Mouse (Mus musculus): Measurements from ENCODE around the gene Lpcat2b. TPM values are rescaled to one million over a fixed set of nuclear protein-coding genes. Genes with fewer than 3 reads are reported as not detected.

Gene Lpcat2b
- polyA plus RNA-seq, 1 experiment from 2014 or later, result not detected

DNA sequence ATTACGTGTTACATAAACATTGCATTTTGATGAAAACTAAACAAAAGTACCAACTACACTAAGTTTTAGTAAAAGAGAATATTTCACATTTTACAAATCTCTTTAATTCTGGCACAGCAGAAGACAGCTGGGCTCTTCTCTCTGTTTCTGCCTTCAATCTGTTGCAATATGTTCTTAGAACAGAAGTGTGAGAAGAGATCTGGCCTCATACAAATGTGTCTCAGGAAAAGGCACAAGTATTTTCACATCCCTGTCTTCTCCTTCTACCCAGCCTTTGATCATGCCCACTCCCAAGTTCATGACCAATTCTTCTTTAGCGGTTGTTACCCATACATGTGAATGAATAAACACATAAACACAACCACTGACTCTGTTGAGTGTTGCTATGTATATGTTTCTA, 16.3 kb upstream of the Lpcat2b start:
- WGBS, result 74% methylated on average over 2 of the region's 2 CpGs
- Histone ChIP-seq H3K36me3 (ENCODE audit: control insufficient read depth, insufficient read depth) (no peaks in the 10 kb centered on the region), H3K4me2 (replicated peaks; ENCODE audit: low read depth) (no peak overlapping the region), H3K27me3 (replicated peaks; ENCODE audit: control insufficient read depth, insufficient read depth, low read length) (no peaks in the 10 kb centered on the region), H3K4me3 (ENCODE audit: low read depth, low read length) (no peak overlapping the region), H3K9ac (ENCODE audit: low read depth, low read length) (no peak overlapping the region), H3K27ac (ENCODE audit: low read depth, low read length) (no peak overlapping the region), H3K9me3 (ENCODE audit: control insufficient read depth) (no peaks in the 10 kb centered on the region), H3K4me1 (replicated peaks; ENCODE audit: control insufficient read depth, insufficient read depth, low read length) (no peaks in the 10 kb centered on the region)
- TF ChIP-seq CTCF (IDR thresholded peaks at IDR 0.05; ENCODE audit: low read depth), result no peak
- ATAC-seq, result no peak

DNA sequence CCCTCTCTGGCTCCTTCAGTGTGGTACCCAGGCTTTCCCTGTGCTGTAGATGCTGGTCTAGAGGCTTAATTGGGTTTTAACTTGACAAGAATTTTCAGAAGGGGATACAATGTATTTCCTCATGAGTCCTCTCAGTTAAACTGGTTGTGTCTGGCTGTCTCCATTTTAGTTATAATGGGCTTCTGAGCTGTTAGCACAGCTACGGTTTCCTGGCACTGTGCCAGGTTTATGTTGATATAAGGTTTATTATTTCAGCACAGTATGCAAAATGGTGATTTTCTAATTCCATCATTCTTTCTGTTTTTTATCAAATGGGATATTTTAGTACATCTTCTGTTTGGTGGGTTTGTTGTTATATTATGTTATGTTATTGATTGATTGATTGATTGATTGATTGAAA, 9.7 kb upstream of the Lpcat2b start:
- H3K4me2 ChIP-seq (replicated peaks; ENCODE audit: low read depth), result no peak overlapping the region
- no peak for ATAC-seq
- WGBS, result 3% methylated on average over 1 of the region's 1 CpGs

DNA sequence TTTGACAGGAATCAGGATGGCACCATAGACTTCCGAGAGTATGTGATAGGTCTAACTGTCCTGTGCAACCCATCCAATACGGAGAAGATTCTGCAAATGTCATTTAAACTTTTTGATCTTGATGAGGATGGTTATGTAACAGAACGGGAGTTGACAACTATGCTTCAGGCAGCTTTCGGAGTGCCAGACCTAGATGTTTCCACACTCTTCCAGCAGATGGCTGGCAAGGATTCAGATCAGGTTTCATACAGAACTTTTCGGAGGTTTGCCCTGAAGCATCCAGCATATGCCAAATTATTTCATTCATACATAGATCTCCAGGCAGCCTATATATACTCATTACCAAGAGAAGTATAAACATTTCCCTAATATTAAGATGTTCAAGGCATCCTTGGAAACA, 2.7 kb downstream of the Lpcat2b start:
- 86% methylated on average over 5 of the region's 5 CpGs for WGBS
- no peak for ATAC-seq

More for the DNA sequence above, 9.7 kb upstream of the Lpcat2b start:
- H3K9me3 ChIP-seq (ENCODE audit: control insufficient read depth), result no peaks in the 10 kb centered on the region
- no peaks in the 10 kb centered on the region for H3K4me1 ChIP-seq (replicated peaks; ENCODE audit: control insufficient read depth, insufficient read depth, low read length)
- H3K9ac ChIP-seq (ENCODE audit: low read depth, low read length), result no peak overlapping the region
- no peak overlapping the region for H3K4me3 ChIP-seq (ENCODE audit: low read depth, low read length)
- TF ChIP-seq CTCF (IDR thresholded peaks at IDR 0.05; ENCODE audit: low read depth), result no peak
- H3K27ac ChIP-seq (ENCODE audit: low read depth, low read length), result no peak overlapping the region
- H3K27me3 ChIP-seq (replicated peaks; ENCODE audit: control insufficient read depth, insufficient read depth, low read length), result no peaks in the 10 kb centered on the region
- no peaks in the 10 kb centered on the region for H3K36me3 ChIP-seq (ENCODE audit: control insufficient read depth, insufficient read depth)

DNA sequence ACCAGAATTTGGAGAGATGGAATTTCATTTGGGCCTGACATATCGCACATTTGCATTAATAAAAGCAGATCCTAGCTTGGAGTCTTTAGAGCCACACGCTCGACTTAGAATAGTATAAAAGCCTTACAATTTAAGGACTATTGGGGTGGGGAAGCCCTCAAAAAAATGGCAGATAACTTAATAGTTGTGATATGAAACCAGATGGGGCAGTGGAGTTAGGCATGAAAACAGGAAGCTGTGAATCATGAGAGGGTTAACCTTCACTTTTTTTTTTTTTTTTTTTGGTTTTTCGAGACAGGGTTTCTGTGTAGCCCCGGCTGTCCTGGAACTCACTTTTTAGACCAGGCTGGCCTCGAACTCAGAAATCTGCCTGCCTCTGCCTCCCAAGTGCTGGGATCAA, 4.8 kb downstream of the Lpcat2b start:
- Histone ChIP-seq H3K4me1 (replicated peaks; ENCODE audit: control insufficient read depth, insufficient read depth, low read length) (no peaks in the 10 kb centered on the region), H3K27me3 (replicated peaks; ENCODE audit: control insufficient read depth, insufficient read depth, low read length) (no peaks in the 10 kb centered on the region), H3K27ac (ENCODE audit: low read depth, low read length) (no peak overlapping the region), H3K36me3 (ENCODE audit: control insufficient read depth, insufficient read depth) (no peaks in the 10 kb centered on the region), H3K9me3 (ENCODE audit: control insufficient read depth) (no peaks in the 10 kb centered on the region), H3K4me3 (ENCODE audit: low read depth, low read length) (no peak overlapping the region), H3K4me2 (replicated peaks; ENCODE audit: low read depth) (no peak overlapping the region), H3K9ac (ENCODE audit: low read depth, low read length) (no peak overlapping the region)
- no peak for TF ChIP-seq CTCF (IDR thresholded peaks at IDR 0.05; ENCODE audit: low read depth)
- no peak for ATAC-seq
- 81% methylated on average over 6 of the region's 6 CpGs for WGBS

More for the DNA sequence above, 2.7 kb downstream of the Lpcat2b start:
- no peaks in the 10 kb centered on the region for H3K36me3 ChIP-seq (ENCODE audit: control insufficient read depth, insufficient read depth)
- no peaks in the 10 kb centered on the region for H3K27me3 ChIP-seq (replicated peaks; ENCODE audit: control insufficient read depth, insufficient read depth, low read length)
- H3K4me1 ChIP-seq (replicated peaks; ENCODE audit: control insufficient read depth, insufficient read depth, low read length), result no peaks in the 10 kb centered on the region
- no peak overlapping the region for H3K9ac ChIP-seq (ENCODE audit: low read depth, low read length)
- H3K9me3 ChIP-seq (ENCODE audit: control insufficient read depth), result no peaks in the 10 kb centered on the region
- TF ChIP-seq CTCF (IDR thresholded peaks at IDR 0.05; ENCODE audit: low read depth), result no peak
- no peak overlapping the region for H3K4me2 ChIP-seq (replicated peaks; ENCODE audit: low read depth)
- no peak overlapping the region for H3K27ac ChIP-seq (ENCODE audit: low read depth, low read length)
- H3K4me3 ChIP-seq (ENCODE audit: low read depth, low read length), result no peak overlapping the region

DNA sequence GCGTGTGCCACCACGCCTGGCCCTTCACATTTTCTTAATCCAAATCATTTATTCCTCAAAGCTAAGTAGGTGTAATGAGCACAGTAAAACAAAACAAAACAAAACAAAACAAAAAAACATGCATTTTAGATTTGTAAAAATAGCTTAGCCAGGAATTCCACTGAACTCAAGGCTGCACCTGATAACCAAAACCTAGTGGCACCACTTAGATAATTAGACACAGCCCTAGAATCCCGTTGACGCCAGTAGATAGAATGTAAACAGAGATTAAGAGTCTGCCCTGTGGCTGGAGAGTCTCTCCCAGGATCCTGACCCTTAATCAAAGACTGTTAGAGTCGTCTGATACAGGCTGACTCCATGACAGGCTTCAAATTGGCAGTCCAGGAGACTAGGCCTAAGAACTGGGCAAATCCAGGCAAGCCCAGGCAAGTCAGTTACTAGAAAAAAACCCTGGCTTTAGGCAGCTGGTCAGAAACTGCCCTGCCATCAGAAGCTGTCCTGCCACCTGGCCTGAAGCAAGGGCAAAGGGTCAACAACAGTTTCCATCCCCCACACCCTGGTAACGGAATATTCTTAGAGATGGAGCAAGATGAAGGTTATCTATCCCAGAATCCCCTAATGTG, 5.3 kb downstream of the Lpcat2b start:
- no peak for ATAC-seq

DNA sequence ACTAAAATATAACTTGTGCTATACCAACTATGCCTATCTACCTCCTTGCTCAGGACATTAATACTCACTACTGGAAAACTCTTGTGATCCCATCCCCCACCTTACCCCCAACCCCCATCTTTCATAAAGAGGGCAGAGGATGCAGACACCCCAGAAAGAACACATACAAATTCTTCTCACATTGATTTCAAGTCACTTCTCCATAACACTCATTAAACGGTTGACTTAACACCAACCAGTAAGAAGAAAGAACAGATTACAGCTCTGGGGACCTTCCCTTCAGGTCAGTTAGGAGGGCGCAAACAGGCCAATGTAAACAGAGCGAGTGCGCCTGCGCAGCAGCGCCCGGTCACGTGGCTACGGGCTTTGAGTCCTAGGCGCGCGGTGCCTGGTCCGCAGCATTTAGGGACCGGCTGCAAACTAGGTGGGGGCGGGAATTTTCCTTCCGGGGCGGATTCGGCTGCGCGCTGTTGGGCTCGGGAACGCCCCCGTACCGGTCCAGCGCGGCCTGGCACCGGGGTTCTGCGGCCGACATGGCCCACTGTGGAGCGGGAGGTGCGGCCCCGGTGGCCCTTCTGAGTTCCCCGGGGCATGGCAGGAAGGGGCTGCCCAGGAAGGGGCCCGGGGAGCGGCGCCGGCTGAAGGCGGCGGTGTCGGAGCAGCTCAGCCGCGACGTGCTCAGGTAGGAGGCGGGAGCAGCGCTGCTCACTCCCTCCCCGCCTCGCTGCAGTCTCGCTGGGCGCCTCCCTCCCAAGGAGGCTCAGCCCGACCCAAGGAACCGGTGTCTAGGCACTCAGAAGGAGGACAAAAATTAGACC, 6.3 kb downstream of the Lpcat2b start, which contains the start of gene Btbd8:
Gene Btbd8 (plus strand): TSS at position 534 of the 818 bp plus-strand sequence.
- no peak; the same call in 1 of the 2 replicates for TF ChIP-seq CTCF (IDR thresholded peaks at IDR 0.05; ENCODE audit: low read depth)
- peak within 1 kb of the TSS; percentile 82 for H3K4me3 ChIP-seq (ENCODE audit: low read depth, low read length)
- H3K27ac ChIP-seq (ENCODE audit: low read depth, low read length), result peak within 1 kb of the TSS; percentile 75
- H3K27me3 ChIP-seq (replicated peaks; ENCODE audit: control insufficient read depth, insufficient read depth, low read length), result no peaks in the 10 kb centered on the region
- peak; percentile 99 for ATAC-seq
- peak within 1 kb of the TSS; percentile 72 for H3K4me2 ChIP-seq (replicated peaks; ENCODE audit: low read depth)
- WGBS, result under 1% methylated on average over 51 of the region's 51 CpGs
- no peaks in the 10 kb centered on the region for H3K36me3 ChIP-seq (ENCODE audit: control insufficient read depth, insufficient read depth)
- H3K9ac ChIP-seq (ENCODE audit: low read depth, low read length), result peak within 1 kb of the TSS; percentile 93
- no peaks in the 10 kb centered on the region for H3K9me3 ChIP-seq (ENCODE audit: control insufficient read depth)
- no peaks in the 10 kb centered on the region for H3K4me1 ChIP-seq (replicated peaks; ENCODE audit: control insufficient read depth, insufficient read depth, low read length)

More for the DNA sequence above, 5.3 kb downstream of the Lpcat2b start:
- no peak overlapping the region for H3K4me2 ChIP-seq (replicated peaks; ENCODE audit: low read depth)
- H3K9me3 ChIP-seq (ENCODE audit: control insufficient read depth), result no peaks in the 10 kb centered on the region
- H3K27ac ChIP-seq (ENCODE audit: low read depth, low read length), result no peak overlapping the region
- no peak for TF ChIP-seq CTCF (IDR thresholded peaks at IDR 0.05; ENCODE audit: low read depth)
- no peaks in the 10 kb centered on the region for H3K27me3 ChIP-seq (replicated peaks; ENCODE audit: control insufficient read depth, insufficient read depth, low read length)
- no peaks in the 10 kb centered on the region for H3K36me3 ChIP-seq (ENCODE audit: control insufficient read depth, insufficient read depth)
- no peak overlapping the region for H3K4me3 ChIP-seq (ENCODE audit: low read depth, low read length)
- H3K4me1 ChIP-seq (replicated peaks; ENCODE audit: control insufficient read depth, insufficient read depth, low read length), result no peaks in the 10 kb centered on the region
- WGBS, result 70% methylated on average over 6 of the region's 6 CpGs
- no peak overlapping the region for H3K9ac ChIP-seq (ENCODE audit: low read depth, low read length)

Measured in intestine, postnatal 0 days (tissue).